Mouse (Mus musculus): ENCODE results near the gene Atf6.

DNA sequence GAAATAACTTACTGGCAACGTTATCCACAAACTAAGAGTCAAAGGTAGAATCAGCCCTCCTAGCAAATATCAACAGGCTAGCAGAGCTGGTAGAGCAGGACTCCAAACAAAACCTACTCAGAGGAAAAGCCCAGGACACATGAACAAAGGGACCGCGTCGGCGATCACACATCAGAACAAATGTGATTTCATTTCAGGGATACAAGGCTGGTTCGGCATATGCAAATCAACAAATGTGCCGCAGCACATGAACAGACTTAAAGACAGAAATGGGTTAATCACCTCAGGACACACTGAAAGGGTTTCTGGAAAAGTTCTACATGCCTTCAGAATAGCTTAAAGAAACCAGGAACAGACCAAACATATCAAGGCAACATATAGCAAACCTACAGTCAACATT is 155.8 kb downstream of the Atf6 start:
- no peak for TF ChIP-seq CTCF (IDR thresholded peaks at IDR 0.05; ENCODE audit: low read depth, low read length)
- no peak for TF ChIP-seq EP300 (IDR thresholded peaks at IDR 0.05; ENCODE audit: insufficient read depth, low read depth, low read length)
